Mouse (Mus musculus): ENCODE measurements around the gene Gnat2.

The Gnat2 gene

DNA sequence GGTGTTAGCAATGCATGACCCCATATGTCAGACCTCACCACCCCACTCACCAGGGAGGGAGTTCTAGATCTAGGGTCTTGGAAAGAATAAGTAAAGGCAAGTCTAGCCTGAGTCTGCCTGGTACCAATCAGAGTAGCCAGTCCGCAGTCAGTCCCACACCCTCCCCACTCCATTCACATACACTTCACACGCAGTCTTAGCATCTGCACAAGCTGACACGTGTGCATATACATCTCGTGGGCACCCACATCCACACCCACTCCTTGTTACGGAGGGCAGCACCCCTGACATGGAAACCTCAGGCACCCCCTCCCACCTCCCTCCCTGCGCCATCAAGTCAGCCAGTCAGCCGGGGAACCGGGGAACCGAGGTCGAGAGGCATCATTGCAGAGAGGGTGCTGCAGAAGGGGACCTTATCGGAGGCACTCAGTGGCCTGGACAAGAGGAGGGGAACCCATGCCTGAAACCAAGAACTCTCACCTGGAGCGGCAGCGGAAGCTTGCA, 7.8 kb upstream of the Gnat2 start:
- DNase-seq (ENCODE audit: low spot score in 2 of 2): no peak

DNA sequence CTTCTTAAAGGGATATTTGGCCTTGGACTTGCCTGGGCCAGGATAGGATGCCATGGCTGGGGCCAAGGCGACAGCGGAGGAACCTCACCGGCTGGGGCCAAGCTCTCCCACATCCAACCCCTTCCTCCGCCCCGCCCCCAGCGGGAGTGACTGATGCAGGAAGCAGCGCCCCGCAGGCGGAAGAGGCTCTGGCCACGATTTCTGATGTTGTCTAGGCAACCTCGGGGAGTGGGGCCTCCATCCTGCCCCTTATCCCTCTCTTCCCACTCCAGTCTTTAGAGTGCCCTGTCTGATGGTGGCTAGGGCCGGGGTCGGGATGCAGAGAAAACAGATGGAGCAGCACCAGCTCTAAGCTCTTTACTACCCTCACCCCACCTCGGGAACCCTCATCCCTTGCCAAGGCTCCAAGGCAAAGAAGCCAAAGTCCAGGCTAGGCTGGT, 7.3 kb upstream of the Gnat2 start:
- peak; percentile 90 to 91 for DNase-seq (ENCODE audit: low spot score in 2 of 2)

DNA sequence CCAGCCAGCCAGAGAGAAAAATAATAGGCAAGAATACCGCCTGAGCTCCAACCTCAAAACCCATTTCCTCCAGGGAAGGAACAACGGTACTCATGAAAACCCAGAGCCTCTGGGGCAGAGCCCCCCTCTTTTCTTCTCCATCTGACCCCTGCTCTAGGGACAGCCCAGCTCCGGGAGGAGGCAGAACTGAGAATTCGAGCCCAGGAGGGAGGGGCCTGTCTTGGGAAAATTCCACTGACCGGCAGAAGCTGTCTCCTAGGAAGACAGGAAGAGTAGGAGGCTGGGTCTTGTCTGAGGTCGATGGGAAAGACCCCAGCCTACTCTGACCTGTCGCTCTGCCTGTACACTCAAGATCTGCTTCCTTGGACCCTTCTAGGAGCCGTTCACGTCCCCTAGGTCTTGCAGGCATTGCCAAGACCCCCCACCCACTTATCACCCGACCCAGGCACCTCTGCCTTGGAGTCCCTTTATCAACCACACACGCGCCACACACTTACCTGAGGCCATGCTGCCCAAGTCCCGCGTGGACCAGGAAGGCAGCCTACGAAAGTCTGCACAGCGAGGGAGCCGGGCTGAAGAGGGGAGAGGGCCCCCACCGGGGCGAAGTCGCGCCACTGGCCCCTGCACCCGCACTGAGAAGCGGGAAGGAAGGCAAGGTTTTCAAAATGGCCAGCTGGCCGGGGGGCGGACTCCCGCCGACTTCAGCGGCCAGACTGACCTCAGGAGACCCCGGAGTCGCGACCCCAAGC, 6.7 kb upstream of the Gnat2 start:
- no peak for DNase-seq (ENCODE audit: low spot score in 2 of 2)

DNA sequence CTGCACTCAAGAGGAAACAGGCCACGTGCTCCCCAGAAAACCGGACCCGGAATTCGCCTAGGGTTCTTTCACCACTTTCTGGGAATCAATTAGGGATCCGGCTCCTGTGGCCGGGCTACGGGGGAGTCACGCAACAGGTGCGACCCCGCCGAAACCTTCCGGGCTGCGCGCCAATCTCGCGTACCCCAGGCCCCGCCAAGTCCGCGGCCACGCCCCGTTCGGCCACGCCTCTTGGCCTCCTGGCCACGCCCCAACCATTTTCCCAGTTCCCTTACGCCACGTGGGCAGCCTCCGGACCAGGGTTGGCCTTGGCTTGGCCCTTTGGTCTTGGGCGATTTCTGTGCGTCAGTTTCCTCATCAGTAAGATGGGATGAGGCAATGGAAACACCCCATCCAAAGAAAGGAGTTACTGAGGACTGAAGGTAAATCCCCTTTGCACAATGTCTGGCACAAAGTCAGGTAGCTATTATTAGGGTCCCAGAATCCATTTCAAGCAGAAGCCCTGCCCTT, 6.1 kb upstream of the Gnat2 start, which contains the start of gene Ampd2:
Ampd2 (minus strand) TSS at position 182 of the 510 bp plus-strand sequence.
- no peak for DNase-seq (ENCODE audit: low spot score in 2 of 2)

DNA sequence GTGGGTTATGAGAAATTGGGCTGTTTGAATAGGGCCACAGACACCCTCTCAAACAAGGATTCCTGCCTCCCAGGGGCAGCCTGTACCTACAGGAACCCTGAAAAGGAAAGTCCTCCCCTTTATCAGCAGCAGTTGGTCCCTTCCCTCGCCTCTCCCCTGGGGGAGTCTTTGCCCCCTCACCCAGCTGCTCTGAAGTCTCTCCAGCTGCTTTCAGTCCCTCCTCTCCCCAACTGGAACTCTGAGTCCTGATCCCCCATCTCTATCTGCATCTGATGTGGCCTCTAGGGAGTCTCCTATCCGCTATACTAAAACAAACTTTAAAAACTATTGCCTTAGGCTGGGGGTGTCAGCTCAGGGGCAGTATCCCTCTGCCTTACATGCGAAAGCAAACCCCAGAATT, 5.3 kb upstream of the Gnat2 start:
- DNase-seq (ENCODE audit: low spot score in 2 of 2): no peak

DNA sequence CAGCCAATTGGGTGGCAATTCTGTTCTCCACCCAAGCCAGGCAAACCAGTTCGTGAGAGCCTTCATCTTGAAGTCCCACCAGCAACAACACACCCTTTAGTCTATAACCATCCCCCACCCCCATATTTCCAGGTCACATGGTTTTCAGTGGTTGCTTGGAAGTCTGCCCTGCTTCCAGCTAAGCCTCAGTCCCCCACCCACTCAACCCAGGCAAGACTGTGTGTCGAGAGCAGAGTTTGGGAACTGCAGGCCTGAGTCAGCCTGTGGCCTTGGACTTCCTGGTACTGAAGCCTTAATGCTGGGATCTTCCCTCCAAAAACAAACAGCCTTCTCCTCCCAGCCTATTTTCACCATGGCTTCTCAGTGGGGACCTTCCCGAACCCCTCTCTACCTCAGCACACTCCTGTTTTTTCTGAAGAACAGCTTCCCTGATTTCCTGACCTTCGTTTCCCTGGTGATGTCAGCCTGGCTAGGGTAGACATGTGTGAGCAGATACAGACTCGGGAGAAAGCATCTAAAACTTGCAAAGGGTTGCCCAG, 3.7 kb upstream of the Gnat2 start:
- no peak for DNase-seq (ENCODE audit: low spot score in 2 of 2)

DNA sequence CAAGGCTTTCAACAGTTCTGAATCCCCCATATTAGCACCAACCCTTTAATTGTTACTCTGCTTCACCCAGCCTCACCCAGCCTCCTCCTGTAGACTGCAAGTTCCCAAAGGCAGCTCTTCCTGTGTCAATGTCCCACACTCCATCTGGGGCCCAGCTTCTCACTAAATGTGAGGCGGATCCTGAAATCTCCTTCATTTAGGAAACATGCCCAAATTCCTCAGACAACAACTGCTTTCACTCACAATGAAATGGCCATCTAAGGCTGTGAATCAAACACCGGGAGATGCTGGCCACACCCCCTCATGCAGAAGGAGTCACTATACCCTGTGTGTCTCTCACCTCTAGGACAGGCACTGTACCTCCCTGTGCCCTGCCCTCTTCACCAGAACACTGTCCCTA, 2.7 kb upstream of the Gnat2 start:
- peak in 1 of 2 experiments; percentile 29 for DNase-seq (ENCODE audit: low spot score in 2 of 2)

DNA sequence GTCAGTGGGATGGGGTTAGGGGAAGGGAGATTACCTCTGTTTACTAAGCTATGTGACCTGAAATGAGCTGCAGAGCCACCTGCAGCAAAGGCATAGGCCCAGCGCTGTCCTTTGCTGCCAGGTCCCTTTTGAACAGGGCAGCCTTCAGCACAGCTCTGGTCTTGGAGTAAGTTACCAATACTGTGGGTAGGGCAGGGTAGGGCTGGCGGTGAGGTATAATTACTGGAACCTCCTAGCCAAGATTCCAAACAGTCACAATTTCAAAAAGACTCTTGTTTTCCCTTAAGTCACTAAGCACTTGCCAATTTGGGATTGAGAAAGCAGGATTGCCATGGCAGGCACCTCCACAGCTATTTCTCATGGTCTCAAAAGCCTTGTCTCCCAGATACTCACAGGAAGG, 2.0 kb upstream of the Gnat2 start:
- DNase-seq (ENCODE audit: low spot score in 2 of 2): no peak

DNA sequence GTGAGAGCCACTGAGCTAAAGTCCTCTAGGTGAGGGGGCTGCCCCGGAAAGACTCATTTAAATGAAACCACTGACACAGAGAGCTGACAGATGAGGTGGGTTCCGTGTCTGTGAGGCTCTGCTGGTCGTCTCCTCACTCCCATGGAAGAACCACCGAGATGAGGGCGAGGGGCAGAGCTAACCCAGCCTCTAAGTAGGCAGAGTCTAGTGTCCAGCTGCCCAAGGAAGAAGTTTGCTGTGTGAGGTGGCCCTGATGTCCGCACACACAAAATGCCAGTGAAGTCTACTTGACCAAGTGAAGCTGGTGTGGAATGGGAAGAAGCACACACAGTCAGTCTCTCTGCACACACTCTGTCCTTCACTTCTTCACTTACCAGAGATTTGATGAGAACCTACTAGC, 559 bp upstream of the Gnat2 start:
- DNase-seq (ENCODE audit: low spot score in 2 of 2): no peak

DNA sequence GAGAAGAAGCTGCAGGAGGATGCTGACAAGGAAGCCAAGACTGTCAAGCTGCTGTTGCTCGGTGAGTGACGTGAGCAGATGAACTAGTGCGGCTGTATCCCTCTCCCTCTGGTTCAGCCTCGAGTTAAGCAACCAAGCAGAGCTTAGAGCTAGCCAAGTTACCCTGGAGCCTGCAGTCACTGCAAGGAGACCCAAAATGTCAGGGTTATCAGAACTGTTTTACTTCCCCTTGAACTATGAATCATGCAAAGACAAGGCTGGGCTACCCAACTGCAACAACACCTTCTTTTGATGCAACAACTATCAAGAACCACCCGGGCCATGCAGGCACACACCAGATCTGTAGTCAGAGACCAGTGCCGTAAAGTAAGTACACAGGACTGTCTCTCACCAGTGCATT, 717 bp downstream of the Gnat2 start:
- DNase-seq (ENCODE audit: low spot score in 2 of 2): no peak

DNA sequence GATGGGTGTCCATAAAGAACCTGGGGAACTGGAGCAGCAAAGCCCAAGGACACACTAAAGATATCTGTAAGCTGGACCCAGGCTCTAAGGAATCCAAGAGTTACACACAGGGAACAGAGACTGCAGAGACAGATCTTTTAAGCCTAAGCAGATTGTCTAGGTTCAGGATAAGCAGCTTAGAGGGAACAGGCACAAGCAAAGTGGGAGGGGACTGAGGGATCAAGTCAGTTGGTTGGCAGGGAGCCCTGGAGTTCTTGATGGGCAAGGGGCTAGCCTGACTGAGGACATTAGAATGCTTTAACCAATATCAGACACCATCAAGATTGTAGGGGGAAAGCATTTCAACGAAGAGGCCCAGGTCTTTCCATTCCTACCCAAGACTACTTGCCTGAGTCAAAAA, 1.6 kb downstream of the Gnat2 start:
- no peak for DNase-seq (ENCODE audit: low spot score in 2 of 2)

DNA sequence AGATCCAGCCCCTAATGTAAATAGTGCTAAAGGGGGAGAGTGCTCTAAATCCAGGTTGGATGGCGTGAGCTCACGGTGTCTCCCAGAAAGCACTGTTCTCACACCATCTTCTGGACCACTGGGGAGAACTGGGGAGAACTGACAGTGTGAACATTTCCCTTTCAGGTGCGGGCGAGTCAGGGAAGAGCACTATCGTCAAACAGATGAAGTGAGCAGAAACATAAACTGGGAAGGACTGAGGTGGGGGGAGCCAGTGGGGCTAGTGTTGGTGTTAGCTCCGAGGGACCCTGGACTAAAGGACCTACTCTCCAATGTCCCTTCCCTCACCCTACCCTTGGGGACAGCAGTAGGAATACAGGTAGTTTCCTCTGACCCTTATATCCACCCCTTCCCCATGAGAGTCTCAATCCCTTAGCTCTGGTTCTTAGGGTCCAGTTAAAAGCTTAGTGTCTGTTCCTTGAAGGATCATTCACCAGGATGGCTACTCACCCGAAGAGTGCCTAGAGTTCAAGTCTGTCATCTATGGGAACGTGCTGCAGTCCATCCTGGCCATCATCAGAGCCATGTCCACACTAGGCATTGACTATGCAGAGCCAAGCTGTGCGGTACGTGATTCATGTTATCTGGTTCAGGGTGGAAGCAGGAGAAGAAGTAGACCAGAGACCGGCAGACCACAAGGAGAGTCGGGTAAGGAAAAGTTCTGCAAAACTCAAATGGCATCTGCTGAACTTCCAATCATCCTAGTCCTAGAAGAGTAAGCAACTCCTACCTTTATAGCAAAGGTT, 2.6 kb downstream of the Gnat2 start:
- no peak for DNase-seq (ENCODE audit: low spot score in 2 of 2)

DNA sequence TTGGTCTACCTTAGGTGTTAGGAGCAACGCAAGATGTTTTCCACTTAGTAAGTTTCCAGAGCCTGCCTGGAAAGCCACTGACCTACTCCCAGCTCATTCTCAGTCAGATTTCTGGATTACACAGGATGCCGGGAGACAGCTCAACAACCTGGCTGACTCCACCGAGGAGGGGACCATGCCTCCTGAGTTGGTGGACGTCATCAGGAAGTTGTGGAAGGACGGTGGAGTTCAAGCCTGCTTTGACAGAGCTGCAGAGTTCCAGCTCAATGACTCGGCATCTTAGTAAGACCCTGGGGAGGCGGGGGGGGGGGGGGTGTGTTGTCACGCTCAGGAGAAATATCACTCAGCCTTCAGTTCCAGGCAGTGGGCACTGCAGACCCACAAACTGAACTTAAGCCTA, 3.6 kb downstream of the Gnat2 start:
- no peak for DNase-seq (ENCODE audit: low spot score in 2 of 2)

DNA sequence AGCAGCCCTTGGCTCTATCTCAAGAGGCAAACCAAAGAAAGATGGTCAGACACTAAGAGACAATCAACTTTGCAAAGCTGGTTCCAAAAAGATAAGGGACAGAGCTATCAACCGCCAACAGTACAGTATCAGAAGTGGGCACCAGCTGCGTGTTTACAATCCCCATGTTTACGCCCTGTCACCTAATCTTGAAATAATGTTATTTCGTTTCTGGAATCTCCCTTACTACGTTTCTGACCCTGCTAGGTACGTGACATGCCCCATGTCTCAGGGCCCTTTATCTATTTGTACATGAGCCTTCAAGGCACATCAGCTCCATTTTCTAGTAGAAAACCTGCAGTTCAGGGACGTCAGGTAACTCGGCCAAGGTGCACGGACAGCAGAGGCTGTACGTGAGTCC, 4.1 kb downstream of the Gnat2 start:
- DNase-seq (ENCODE audit: low spot score in 2 of 2): no peak

DNA sequence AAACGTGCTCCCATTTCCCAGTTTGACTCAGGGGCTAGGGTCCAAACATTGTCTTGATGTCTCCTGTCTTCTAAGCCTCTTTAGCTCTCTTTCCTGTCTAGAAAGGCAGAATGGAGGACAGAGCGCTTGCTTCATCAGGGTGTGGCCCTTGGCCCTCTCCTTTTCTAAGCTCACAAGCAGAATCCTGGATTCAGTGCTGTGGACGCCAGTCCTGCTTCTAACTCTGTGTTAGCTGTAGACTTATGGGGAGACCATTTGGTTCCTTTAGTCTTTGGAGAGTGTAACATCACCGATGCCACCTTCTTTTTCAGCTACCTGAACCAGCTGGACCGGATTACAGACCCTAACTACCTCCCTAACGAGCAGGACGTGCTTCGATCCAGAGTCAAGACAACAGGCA, 5.1 kb downstream of the Gnat2 start:
- no peak for DNase-seq (ENCODE audit: low spot score in 2 of 2)

DNA sequence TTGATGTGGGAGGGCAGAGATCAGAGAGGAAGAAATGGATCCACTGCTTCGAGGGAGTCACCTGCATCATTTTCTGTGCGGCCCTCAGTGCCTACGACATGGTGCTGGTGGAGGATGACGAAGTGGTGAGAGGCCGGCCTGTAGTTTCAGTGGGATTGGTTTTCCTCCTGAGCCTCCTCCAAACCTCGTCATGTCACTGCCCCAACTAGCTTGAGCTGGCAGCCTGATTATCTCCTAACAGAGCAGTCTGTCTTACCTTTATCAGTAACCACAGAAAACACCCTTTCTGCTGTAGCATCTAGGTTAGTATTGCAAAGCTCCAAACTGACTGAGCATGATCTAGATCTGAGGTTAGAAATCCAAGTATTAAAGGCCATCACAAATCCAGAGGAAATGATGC, 5.7 kb downstream of the Gnat2 start:
- no peak for DNase-seq (ENCODE audit: low spot score in 2 of 2)

DNA sequence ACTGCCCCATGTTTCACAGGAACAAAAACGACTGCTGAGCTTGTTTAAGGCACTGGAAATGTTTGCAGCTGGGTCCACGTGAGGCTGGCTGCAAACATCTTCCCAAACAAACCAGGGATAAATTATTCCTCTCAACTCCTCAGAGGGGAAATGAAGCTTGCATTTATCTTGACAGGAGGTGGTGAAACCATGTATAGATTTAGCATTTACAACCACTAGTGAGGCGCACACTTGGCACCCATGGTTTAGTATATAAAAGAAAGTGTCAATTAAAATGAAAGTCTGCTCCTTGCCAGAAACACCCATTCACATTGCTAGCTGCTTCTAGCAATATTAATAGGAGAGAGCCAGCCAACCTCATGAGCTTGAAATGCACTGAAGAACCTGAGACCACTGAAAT, 9.0 kb downstream of the Gnat2 start:
- no peak for DNase-seq (ENCODE audit: low spot score in 2 of 2)

DNA sequence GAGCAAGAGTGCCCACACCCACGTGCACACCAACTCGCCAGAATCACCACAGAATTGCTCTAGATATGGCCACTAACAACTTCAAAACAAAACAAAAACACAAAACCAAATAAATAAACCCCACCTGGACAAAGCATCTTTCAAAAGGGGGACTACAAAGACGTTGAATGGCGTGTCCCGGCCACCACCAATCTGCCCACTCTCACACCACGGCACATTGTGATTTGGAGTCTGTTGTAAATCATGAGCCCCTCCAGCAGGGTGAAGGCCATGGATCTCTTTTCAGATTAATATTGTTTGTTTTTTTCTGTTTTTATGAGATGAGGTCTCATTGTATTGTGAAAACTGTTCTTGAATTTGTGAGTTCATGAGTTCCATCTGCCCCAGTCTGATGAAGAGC, 9.5 kb downstream of the Gnat2 start:
- no peak for DNase-seq (ENCODE audit: low spot score in 2 of 2)

DNA sequence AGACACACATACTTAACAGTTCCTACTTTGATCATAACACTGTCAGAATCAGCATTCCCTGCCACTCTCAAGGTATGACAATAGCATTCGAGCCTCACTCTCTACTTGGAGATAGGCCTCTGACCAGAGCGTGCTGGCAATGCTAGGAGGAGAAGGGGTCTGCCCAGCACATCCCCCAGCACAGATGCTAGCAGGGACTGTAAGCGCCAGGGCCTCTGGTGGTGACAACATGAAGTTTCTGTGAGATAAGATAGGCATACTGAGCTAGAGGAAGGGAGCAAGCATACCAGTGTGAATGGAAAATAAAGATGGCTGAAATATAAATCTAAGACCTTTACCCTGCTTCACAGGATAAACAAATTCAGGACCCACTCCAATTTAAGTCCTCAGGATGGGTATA, 12.7 kb downstream of the Gnat2 start:
- DNase-seq (ENCODE audit: low spot score in 2 of 2): no peak

DNA sequence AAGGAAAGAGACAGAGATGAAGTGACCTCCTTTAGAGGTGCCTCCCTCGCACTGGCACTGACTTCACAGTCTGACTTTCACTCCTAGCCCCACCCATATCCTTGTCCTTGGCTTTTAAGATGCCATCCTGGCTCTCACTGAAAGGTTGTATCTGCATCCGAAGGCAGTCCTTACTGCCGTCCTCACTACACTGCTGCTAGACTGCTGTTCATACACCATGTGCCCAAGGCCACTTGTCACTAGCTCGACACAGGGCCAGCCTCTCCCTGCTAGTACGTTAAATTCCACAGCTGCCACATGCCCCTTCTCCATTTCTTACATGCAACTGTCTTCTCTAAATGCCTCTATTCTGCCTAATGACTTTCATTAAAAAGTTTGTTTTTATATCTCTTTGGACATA, 18.7 kb downstream of the Gnat2 start:
- DNase-seq (ENCODE audit: low spot score in 2 of 2): no peak

DNA sequence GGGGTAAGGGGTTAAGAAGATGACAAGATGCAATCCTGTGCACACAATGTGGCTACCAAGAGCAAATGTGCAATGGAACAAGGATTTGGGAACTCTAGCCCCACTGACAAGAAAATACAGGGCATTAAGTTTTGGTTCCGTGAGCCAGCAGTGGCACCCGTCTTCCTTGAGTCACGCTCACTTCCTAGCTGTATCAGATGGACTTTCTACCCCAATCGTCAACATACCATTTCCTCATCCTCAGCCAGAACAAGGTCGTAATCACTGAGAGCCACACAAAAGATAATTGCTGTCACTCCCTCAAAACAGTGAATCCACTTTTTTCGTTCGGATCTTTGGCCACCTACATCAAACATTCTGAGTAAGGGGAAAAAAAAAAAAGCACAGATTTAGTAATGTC, 19.7 kb downstream of the Gnat2 start:
- DNase-seq (ENCODE audit: low spot score in 2 of 2): no peak

DNA sequence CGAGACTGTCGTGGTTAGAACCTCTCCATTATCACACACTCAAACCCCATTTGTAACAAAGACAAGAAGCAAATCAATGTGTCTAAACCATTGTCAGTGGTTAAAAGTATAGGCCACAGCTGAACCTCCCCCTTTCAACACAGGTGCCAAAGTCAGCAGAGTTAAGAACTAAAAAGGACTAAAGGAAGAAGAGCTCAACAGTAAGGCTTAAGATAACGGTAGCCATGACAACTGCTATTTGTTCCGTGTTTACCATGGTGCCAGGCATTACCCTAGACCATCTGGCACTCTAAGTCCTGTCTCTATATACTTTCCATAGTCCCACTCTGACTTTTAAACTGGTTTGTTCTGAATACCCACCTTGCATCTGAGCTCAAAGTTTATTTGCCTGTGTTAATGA, 20.1 kb downstream of the Gnat2 start:
- no peak for DNase-seq (ENCODE audit: low spot score in 2 of 2)
